Mouse (Mus musculus): Measurements from ENCODE around the gene Ift57. TPM values are rescaled to one million over a fixed set of nuclear protein-coding genes. Genes with fewer than 3 reads are reported as not detected.

The Ift57 gene
- polyA plus RNA-seq, 1 experiment from 2014 or later: 30.5 TPM

DNA sequence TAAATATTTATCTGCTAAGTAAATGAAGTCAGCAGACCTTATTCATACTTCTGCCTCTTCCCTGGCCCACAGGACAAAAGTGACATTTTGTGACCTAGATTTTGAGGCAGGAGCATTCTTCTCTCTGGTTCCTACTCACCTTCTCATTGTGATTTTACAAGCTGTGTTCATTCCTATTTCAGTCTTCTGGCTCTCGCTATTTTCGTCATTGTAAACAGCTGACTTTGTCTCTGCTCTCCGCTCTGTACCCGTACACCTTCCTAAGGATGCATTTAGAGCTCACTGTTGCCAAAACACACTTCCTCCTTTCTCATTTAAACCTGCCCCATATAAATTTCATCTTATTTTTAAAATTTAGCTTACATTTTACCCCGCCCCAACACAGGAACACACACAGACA is 26.4 kb downstream of the Ift57 start:
- H3K4me3 ChIP-seq (ENCODE audit: low read depth, low read length): no peak overlapping the region
- ATAC-seq (replicated peaks; ENCODE audit: low FRiP score) (no peak), DNase-seq (ENCODE audit: low spot score) (no peak)
- no peaks in the 10 kb centered on the region for H3K4me1 ChIP-seq (replicated peaks; ENCODE audit: control insufficient read depth, insufficient read depth, low read length)
- no peak overlapping the region for H3K4me2 ChIP-seq (ENCODE audit: low read depth, low read length, severe bottlenecking)
- no peaks in the 10 kb centered on the region for H3K27me3 ChIP-seq (ENCODE audit: control insufficient read depth, insufficient read depth, low read length)
- WGBS: 90% methylated on average over 5 of the region's 5 CpGs
- no peak overlapping the region for H3K9ac ChIP-seq (ENCODE audit: low read length)
- no peaks in the 10 kb centered on the region for H3K36me3 ChIP-seq (ENCODE audit: control insufficient read depth, insufficient read depth, low read length)
- H3K27ac ChIP-seq (ENCODE audit: low read depth, low read length): no peak overlapping the region
- no peaks in the 10 kb centered on the region for H3K9me3 ChIP-seq (ENCODE audit: control insufficient read depth, low read length)

DNA sequence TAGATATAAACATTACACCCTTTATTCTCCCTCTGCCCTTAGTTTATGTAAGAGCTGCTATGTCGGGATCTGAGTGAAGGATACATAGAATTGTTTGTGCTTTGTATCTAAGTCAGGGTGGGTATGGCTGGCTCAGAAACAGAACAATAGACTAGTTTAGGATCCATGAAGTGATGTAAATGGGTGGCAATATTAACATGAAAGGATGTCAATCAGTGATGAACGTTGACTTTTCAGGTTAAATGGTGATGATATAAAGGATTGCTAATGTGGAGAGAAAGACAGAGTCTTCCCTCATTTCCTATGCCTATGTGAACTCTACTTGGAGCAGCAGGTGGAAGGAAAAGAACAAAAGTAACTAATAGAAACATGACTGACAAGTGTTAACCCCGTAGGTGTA is 27.2 kb downstream of the Ift57 start:
- H3K27ac ChIP-seq (ENCODE audit: low read depth, low read length): no peak overlapping the region
- no peak overlapping the region for H3K9ac ChIP-seq (ENCODE audit: low read length)
- H3K36me3 ChIP-seq (ENCODE audit: control insufficient read depth, insufficient read depth, low read length): no peaks in the 10 kb centered on the region

DNA sequence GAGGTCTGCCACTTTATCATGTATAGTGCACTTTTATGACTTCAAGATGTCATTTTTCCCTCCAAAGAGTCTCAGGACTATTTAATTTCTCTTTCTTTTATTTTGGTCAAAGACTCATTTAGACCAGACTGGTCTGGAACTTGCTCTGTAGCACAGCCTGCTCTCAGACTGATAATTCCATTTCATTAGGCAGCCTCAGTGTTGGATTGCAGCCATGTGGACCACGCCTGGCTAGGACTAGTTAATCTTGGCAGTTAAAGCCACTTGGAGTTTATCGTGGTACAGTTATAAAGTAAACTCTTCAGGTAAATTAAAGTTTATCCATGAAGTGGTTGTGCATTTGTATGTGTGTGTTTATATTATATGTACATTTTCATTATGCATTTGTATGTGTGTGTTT is 27.7 kb downstream of the Ift57 start:
- Histone ChIP-seq H3K27ac (ENCODE audit: low read depth, low read length) (no peak overlapping the region), H3K9ac (ENCODE audit: low read length) (no peak overlapping the region), H3K4me1 (replicated peaks; ENCODE audit: control insufficient read depth, insufficient read depth, low read length) (no peaks in the 10 kb centered on the region), H3K27me3 (ENCODE audit: control insufficient read depth, insufficient read depth, low read length) (no peaks in the 10 kb centered on the region), H3K9me3 (ENCODE audit: control insufficient read depth, low read length) (no peaks in the 10 kb centered on the region), H3K4me3 (ENCODE audit: low read depth, low read length) (no peak overlapping the region), H3K36me3 (ENCODE audit: control insufficient read depth, insufficient read depth, low read length) (no peaks in the 10 kb centered on the region), H3K4me2 (ENCODE audit: low read depth, low read length, severe bottlenecking) (no peak overlapping the region)
- DNase-seq (ENCODE audit: low spot score) (no peak), ATAC-seq (replicated peaks; ENCODE audit: low FRiP score) (no peak)
- WGBS: 85% methylated on average over 2 of the region's 2 CpGs

More for the DNA sequence above, 27.2 kb downstream of the Ift57 start:
- Histone ChIP-seq H3K4me2 (ENCODE audit: low read depth, low read length, severe bottlenecking) (no peak overlapping the region), H3K27me3 (ENCODE audit: control insufficient read depth, insufficient read depth, low read length) (no peaks in the 10 kb centered on the region), H3K9me3 (ENCODE audit: control insufficient read depth, low read length) (no peaks in the 10 kb centered on the region), H3K4me1 (replicated peaks; ENCODE audit: control insufficient read depth, insufficient read depth, low read length) (no peaks in the 10 kb centered on the region), H3K4me3 (ENCODE audit: low read depth, low read length) (no peak overlapping the region)
- WGBS: 75% methylated on average over 3 of the region's 3 CpGs
- DNase-seq (ENCODE audit: low spot score): no peak
- ATAC-seq (replicated peaks; ENCODE audit: low FRiP score): no peak

DNA sequence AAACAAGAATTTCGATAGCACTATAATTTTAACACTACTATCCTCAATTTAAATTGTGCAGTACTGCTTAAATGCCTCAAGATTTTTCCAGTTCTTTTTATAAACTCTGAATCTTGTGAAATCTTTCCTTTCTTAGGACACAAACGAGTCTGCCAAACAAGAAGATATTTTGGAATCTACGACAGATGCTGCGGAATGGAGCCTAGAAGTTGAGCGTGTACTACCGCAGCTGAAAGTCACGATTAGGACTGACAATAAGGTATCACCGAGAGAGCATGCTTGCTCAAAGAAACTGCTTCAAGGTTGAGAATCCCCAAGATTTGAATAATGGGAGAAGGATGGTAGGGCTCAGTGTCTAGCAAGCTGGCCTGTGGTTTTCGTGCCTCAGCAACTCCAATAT is 37.5 kb downstream of the Ift57 start:
- Histone ChIP-seq H3K36me3 (ENCODE audit: control insufficient read depth, insufficient read depth, low read length) (no peaks in the 10 kb centered on the region), H3K4me2 (ENCODE audit: low read depth, low read length, severe bottlenecking) (no peak overlapping the region), H3K9ac (ENCODE audit: low read length) (no peak overlapping the region), H3K4me3 (ENCODE audit: low read depth, low read length) (no peak overlapping the region), H3K4me1 (replicated peaks; ENCODE audit: control insufficient read depth, insufficient read depth, low read length) (no peaks in the 10 kb centered on the region), H3K27ac (ENCODE audit: low read depth, low read length) (no peak overlapping the region), H3K9me3 (ENCODE audit: control insufficient read depth, low read length) (no peaks in the 10 kb centered on the region), H3K27me3 (ENCODE audit: control insufficient read depth, insufficient read depth, low read length) (no peaks in the 10 kb centered on the region)
- ATAC-seq (replicated peaks; ENCODE audit: low FRiP score): no peak
- DNase-seq (ENCODE audit: low spot score): no peak
- 92% methylated on average over 9 of the region's 9 CpGs for whole genome bisulfite sequencing

DNA sequence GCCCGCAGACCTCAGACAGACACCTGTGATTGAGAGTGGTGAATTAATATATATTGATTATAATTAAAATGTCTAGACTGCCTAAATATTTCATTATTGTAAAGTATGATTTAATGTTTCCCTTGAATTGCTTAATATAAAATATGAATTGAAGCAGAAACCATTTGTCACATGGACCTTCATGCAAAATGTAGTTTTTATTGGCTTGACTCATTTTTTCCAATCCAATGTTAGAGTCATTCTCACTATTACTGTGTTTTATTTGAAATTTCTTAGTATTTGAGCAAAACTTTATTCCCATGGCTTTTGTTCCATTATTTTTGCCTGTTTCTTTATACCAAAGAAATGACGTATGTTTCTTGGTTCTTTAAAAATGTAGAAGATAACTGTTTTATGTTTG is 48.3 kb downstream of the Ift57 start:
- Histone ChIP-seq H3K27me3 (ENCODE audit: control insufficient read depth, insufficient read depth, low read length) (no peaks in the 10 kb centered on the region), H3K4me3 (ENCODE audit: low read depth, low read length) (no peak overlapping the region), H3K4me2 (ENCODE audit: low read depth, low read length, severe bottlenecking) (no peak overlapping the region), H3K9ac (ENCODE audit: low read length) (no peak overlapping the region), H3K27ac (ENCODE audit: low read depth, low read length) (no peak overlapping the region), H3K9me3 (ENCODE audit: control insufficient read depth, low read length) (no peaks in the 10 kb centered on the region), H3K4me1 (replicated peaks; ENCODE audit: control insufficient read depth, insufficient read depth, low read length) (no peaks in the 10 kb centered on the region), H3K36me3 (ENCODE audit: control insufficient read depth, insufficient read depth, low read length) (no peaks in the 10 kb centered on the region)
- DNase-seq (ENCODE audit: low spot score) (no peak), ATAC-seq (replicated peaks; ENCODE audit: low FRiP score) (no peak)
- WGBS: 85% methylated on average over 2 of the region's 2 CpGs

DNA sequence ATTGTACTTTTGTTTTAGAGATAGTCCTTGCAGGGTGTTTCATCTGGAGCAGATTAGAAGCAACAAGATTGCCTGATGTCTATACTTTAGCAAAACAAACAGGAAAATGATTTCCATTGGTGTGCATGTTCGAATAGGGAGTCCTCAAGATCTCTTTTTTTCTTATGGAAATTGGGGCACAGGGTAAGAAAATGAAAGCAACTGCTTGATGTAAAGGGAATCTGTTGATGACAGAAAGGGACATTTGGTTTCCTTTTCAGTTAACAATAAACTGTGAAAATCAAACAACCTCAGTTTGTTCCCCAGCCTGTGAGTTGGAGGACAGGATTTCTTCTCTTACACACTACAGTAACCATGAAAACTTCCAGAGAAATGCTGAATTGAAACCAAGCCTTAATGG is 53.9 kb downstream of the Ift57 start:
- Histone ChIP-seq H3K36me3 (ENCODE audit: control insufficient read depth, insufficient read depth, low read length) (no peaks in the 10 kb centered on the region), H3K27me3 (ENCODE audit: control insufficient read depth, insufficient read depth, low read length) (no peaks in the 10 kb centered on the region), H3K4me1 (replicated peaks; ENCODE audit: control insufficient read depth, insufficient read depth, low read length) (no peaks in the 10 kb centered on the region), H3K4me3 (ENCODE audit: low read depth, low read length) (no peak overlapping the region), H3K9ac (ENCODE audit: low read length) (no peak overlapping the region), H3K9me3 (ENCODE audit: control insufficient read depth, low read length) (no peaks in the 10 kb centered on the region), H3K4me2 (ENCODE audit: low read depth, low read length, severe bottlenecking) (no peak overlapping the region), H3K27ac (ENCODE audit: low read depth, low read length) (peak overlapping the region; percentile 63; the same call in 1 of the 2 replicates)
- ATAC-seq (replicated peaks; ENCODE audit: low FRiP score): no peak
- WGBS: 54% methylated on average over 1 of the region's 1 CpGs
- DNase-seq (ENCODE audit: low spot score): no peak

DNA sequence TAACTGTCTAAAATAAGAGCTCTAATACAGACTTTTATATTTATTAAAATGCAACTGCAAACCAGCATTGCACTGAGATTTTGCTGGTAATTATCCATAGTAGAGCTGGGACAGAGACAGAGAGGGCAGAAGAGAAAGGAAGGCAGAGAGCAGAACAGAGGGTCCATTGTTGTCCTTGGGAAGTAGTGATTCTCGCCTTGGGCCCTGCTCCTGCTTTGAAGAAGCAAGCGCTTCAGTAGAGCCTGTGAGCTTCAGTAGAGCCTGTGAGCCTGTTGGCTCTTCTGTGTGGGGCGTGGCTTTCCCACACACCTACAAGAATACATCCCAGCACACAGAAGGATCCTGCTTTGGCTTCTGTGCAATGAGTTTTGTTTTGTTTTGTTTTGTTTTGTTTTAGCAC is 54.3 kb downstream of the Ift57 start:
- H3K4me3 ChIP-seq (ENCODE audit: low read depth, low read length): no peak overlapping the region
- H3K4me2 ChIP-seq (ENCODE audit: low read depth, low read length, severe bottlenecking): no peak overlapping the region
- no peaks in the 10 kb centered on the region for H3K9me3 ChIP-seq (ENCODE audit: control insufficient read depth, low read length)
- H3K36me3 ChIP-seq (ENCODE audit: control insufficient read depth, insufficient read depth, low read length): no peaks in the 10 kb centered on the region
- DNase-seq (ENCODE audit: low spot score) (peak; percentile 58), ATAC-seq (replicated peaks; ENCODE audit: low FRiP score) (peak; percentile 84)
- WGBS: 35% methylated on average over 3 of the region's 3 CpGs
- peak overlapping the region; percentile 63; the same call in 1 of the 2 replicates for H3K27ac ChIP-seq (ENCODE audit: low read depth, low read length)
- no peak overlapping the region for H3K9ac ChIP-seq (ENCODE audit: low read length)
- no peaks in the 10 kb centered on the region for H3K4me1 ChIP-seq (replicated peaks; ENCODE audit: control insufficient read depth, insufficient read depth, low read length)
- H3K27me3 ChIP-seq (ENCODE audit: control insufficient read depth, insufficient read depth, low read length): no peaks in the 10 kb centered on the region

DNA sequence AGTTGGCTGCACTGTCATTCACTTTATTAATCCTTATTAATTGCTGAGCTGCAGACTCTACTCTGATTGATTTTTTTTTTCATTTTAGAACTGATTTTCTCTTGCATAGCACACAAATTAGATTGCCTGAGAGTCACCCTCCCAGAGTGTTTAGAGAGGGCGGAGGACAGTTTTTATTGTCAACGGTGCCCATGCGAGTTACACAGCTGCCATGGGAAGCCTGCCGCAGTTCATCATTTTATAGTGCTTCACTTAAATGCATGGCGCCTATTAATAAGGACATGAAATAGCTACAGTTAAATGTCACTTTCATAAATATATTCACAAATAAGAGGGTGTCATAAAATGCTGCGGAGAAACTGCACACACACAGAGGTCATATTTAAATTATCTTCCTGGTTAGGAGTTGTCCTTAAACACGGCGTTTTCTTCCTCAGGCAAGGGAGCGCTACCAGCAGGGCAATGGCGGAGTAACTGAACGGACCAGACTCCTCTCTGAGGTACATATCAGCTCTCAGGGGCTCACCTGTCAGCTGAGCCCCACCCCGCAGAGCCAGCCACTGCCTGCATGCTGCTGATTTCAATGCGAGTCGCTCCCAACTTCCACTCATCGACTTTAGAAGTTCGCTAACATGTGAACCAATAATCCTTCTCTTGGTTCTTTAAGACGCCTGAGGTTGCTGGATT is 61.6 kb downstream of the Ift57 start:
- DNase-seq (ENCODE audit: low spot score): no peak
- no peaks in the 10 kb centered on the region; the same call in 1 of the 2 replicates for H3K36me3 ChIP-seq (ENCODE audit: control insufficient read depth, insufficient read depth, low read length)
- no peak overlapping the region for H3K27ac ChIP-seq (ENCODE audit: low read depth, low read length)
- H3K9ac ChIP-seq (ENCODE audit: low read length): no peak overlapping the region
- H3K9me3 ChIP-seq (ENCODE audit: control insufficient read depth, low read length): no peaks in the 10 kb centered on the region
- H3K4me2 ChIP-seq (ENCODE audit: low read depth, low read length, severe bottlenecking): no peak overlapping the region
- no peak for ATAC-seq (replicated peaks; ENCODE audit: low FRiP score)
- no peak overlapping the region for H3K4me3 ChIP-seq (ENCODE audit: low read depth, low read length)
- WGBS: 87% methylated on average over 17 of the region's 17 CpGs
- H3K27me3 ChIP-seq (ENCODE audit: control insufficient read depth, insufficient read depth, low read length): no peaks in the 10 kb centered on the region
- no peaks in the 10 kb centered on the region for H3K4me1 ChIP-seq (replicated peaks; ENCODE audit: control insufficient read depth, insufficient read depth, low read length)

DNA sequence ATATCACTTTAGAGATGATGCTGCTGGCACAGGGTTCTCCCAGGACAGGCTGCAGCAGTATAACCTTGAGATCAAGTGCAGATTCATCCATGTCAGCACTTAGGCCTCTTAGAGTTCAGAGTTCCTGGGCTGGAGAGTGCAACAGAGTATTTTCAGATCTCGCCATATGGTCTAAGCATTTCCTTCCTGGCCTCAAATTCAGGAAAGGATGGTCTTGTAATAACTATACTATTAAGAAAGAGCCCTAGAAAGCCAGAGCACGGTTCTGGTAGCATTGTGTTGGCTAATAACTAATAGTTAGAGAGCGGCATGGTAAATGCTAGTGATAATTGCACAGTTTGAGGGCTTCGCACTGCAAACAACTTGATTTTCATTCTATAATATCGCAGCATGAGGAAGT is 62.9 kb downstream of the Ift57 start:
- no peaks in the 10 kb centered on the region; the same call in 1 of the 2 replicates for H3K36me3 ChIP-seq (ENCODE audit: control insufficient read depth, insufficient read depth, low read length)
- ATAC-seq (replicated peaks; ENCODE audit: low FRiP score): no peak
- no peak overlapping the region for H3K4me3 ChIP-seq (ENCODE audit: low read depth, low read length)
- DNase-seq (ENCODE audit: low spot score): no peak
- no peak overlapping the region for H3K27ac ChIP-seq (ENCODE audit: low read depth, low read length)
- no peaks in the 10 kb centered on the region for H3K27me3 ChIP-seq (ENCODE audit: control insufficient read depth, insufficient read depth, low read length)
- H3K9ac ChIP-seq (ENCODE audit: low read length): no peak overlapping the region
- no peak overlapping the region for H3K4me2 ChIP-seq (ENCODE audit: low read depth, low read length, severe bottlenecking)
- H3K4me1 ChIP-seq (replicated peaks; ENCODE audit: control insufficient read depth, insufficient read depth, low read length): no peaks in the 10 kb centered on the region
- 88% methylated on average over 5 of the region's 5 CpGs for WGBS
- H3K9me3 ChIP-seq (ENCODE audit: control insufficient read depth, low read length): no peaks in the 10 kb centered on the region

Data from forebrain, embryonic 11.5 days (tissue).